Comparison of ENCODE assay signal across 13 mouse cellular contexts in genomic region chr4:67853001-67853400, GRCm38 (mm10).
"Had no signal": no experiment of that assay in that cellular context is flagged by ENCODE, and none has a peak within 500 bp of the region (broad histone marks: within the 10 kb centered on the region; RNA-seq: fewer than 3 reads in every experiment).

No protein-coding gene starts in this region.

- DNase-seq: kidney, adult 11 months; kidney, adult 9 months; kidney, postnatal 36 days; layer of hippocampus, adult 9-11 months; layer of hippocampus, postnatal 36 days; liver; liver, embryonic 13.5 days; liver, postnatal 0 days; lung, postnatal 14 days; retina, postnatal 1 day; right cerebral cortex, postnatal 4 days; spleen, adult 18-20 months; thymus, postnatal 4 days had no signal
